Mouse (Mus musculus): Measurements from ENCODE around the gene Strip2.

The Strip2 gene

GRCm38 (mm10) chr6:29916530-29917382 is at the start of gene Strip2:
Strip2 (plus strand) TSS chr6:29917012.
- peak; percentile 92 for DNase-seq (ENCODE audit: low read depth, low spot score)

GRCm38 (mm10) chr6:29868341-29868895 is 48.4 kb upstream of the Strip2 start:
- no peak for DNase-seq (ENCODE audit: low read depth, low spot score)

GRCm38 (mm10) chr6:29873654-29874053 is 43.2 kb upstream of the Strip2 start:
- DNase-seq (ENCODE audit: low read depth, low spot score) = no peak

- DNase-seq (ENCODE audit: low read depth, low spot score) = no peak
These were observed 41.2 kb upstream of the Strip2 start for GRCm38 (mm10) chr6:29875576-29875975.

GRCm38 (mm10) chr6:29876782-29877181 is 40.0 kb upstream of the Strip2 start:
- DNase-seq (ENCODE audit: low read depth, low spot score) = peak; percentile 32

GRCm38 (mm10) chr6:29879579-29879978 is 37.2 kb upstream of the Strip2 start:
- no peak for DNase-seq (ENCODE audit: low read depth, low spot score)

DNA sequence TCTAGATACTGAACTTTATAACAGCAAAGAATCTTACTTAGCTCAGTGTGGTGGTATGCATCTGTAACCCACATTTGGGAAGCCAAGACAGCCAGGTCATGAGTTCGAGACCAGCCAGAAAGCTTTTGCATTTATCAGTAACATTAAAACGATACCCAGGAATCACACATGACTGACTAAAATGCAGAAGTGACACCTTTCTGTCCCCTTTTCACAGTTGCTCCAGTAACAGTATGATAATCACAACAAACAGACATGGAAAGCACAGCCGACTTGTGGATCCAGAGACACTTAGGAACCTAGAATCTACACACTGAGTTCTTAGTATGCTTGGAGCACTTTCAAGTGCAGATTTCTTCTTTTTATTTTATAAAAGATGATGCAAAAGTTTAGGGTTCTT is 36.0 kb upstream of the Strip2 start:
- DNase-seq (ENCODE audit: low read depth, low spot score) = no peak

- no peak for DNase-seq (ENCODE audit: low read depth, low spot score)
These were observed 34.9 kb upstream of the Strip2 start for GRCm38 (mm10) chr6:29881936-29882335.

- no peak for DNase-seq (ENCODE audit: low read depth, low spot score)
These were observed 33.9 kb upstream of the Strip2 start for GRCm38 (mm10) chr6:29882870-29883269.

DNA sequence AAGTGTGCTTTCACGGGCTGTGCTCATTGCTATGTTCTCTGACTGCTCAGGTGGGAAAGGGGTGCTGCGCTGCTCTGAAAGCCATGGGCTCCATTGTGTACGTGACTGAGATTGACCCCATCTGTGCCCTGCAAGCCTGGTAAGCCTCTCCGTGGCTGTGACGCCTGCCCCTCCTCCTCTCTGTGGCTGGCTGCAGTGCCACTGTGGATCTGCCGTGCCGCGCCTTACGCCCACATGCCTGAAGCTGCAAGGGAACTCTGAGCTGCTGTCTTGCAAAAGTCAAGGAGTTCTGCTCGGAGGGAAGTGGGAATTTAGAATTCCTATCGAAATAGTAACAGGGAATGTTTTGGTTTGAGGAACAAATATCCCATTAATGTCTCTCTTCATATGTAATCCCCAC is 25.7 kb upstream of the Strip2 start:
- no peak for DNase-seq (ENCODE audit: low read depth, low spot score)

GRCm38 (mm10) chr6:29896976-29897375 is 19.8 kb upstream of the Strip2 start:
- DNase-seq (ENCODE audit: low read depth, low spot score) = no peak

GRCm38 (mm10) chr6:29901450-29901849 is 15.4 kb upstream of the Strip2 start:
- no peak for DNase-seq (ENCODE audit: low read depth, low spot score)

GRCm38 (mm10) chr6:29902256-29902655 is 14.6 kb upstream of the Strip2 start:
- no peak for DNase-seq (ENCODE audit: low read depth, low spot score)

- no peak for DNase-seq (ENCODE audit: low read depth, low spot score)
These were observed 13.4 kb upstream of the Strip2 start for GRCm38 (mm10) chr6:29903343-29903914.

GRCm38 (mm10) chr6:29904281-29904680 is 12.5 kb upstream of the Strip2 start:
- DNase-seq (ENCODE audit: low read depth, low spot score) = no peak

- no peak for DNase-seq (ENCODE audit: low read depth, low spot score)
These were observed 6.2 kb upstream of the Strip2 start for GRCm38 (mm10) chr6:29910631-29911030.

DNA sequence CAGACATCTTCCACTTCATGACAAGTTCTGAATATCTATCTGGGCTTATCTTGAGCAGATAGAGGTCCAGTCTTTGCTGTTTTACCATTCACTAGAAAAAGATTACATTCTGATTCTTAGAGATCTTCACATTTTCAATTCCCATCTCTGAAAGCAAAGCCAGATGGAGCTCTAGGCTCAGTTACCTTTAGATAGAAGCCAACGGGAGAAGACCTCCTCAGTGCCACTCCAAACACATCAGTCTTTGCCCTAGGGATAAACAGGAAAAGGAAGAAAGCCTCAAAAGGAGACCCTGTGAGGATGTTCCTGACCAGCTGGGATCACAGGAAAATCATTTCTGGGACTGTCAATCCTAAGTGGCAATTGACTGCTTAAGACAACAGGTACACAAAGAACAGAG is 3.1 kb upstream of the Strip2 start:
- DNase-seq (ENCODE audit: low read depth, low spot score) = no peak

DNA sequence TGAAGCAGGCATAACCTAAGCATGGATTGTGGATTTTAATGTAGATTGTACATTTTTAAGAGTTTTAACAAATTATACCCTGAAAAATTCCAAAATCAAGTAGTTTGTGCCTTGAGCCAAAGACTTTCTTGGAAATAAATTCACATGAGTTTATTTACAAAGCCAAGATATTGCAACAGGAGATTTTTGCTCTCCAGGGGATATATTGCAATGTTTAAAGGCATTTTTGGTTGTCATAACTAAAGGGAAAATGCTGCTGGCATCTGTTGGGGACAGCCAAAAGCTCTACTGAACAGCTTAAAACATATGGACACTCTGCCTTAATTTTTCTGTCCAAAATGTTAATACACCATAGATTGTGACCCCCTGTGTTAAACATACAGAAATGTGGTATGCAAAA is 2.7 kb upstream of the Strip2 start:
- DNase-seq (ENCODE audit: low read depth, low spot score) = no peak

DNA sequence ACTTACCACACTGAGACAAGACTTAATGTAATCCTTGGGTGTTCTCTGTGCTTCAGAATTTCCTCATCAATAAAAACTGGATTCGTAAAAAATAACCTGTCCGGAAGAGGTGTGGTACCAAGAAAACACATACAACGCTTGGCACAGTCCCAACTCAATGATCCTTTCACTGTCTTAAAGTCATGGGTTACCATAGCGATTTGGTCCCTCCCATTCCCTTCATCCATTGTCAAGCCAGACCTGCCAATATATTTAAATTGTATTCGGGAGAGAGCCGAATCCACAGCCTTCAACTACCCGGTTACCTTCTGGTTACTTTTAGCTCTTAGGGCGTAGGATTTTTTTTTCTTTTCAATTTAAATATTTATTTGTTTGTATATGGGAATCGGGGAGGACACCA is 976 bp upstream of the Strip2 start:
- peak; percentile 45 for DNase-seq (ENCODE audit: low read depth, low spot score)

DNA sequence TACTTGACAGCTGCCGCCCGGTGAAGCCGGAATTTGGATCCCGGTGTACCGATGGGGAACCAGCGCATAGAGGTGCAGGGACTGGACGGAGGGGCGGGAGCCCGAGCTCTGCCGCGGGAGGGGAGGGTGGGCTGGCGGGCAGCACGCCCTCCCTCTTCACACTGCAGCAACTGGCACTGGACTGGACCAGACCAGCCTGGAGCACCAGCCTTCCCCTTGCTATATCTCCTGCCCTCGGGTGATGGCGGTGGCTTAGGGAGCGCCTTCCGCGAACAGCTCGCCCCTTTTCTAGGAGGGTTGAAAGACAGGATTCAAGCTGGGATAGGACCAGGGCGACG is 540 bp downstream of the Strip2 start:
- DNase-seq (ENCODE audit: low read depth, low spot score) = peak; percentile 50

- no peak for DNase-seq (ENCODE audit: low read depth, low spot score)
These were observed 1.1 kb downstream of the Strip2 start for GRCm38 (mm10) chr6:29917947-29918346.

DNA sequence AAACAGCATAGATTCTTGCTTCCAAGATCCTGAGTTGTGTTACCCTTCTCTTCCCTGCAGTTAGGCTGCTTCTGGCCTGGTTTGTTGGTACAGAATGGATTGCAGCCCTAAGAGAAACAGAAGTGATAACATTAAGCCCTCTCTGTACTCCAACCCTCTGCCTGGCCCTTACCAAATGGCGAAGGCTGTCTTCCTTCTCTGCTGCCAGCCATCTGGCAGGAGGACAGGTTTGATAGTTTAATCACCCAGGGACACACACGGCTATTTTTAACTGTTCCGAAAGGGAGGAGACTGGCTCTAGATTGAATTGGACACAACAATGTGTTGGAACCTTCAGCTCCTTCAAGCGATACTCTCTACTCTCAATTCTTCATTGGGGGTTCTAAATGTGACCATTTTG is 6.7 kb downstream of the Strip2 start:
- DNase-seq (ENCODE audit: low read depth, low spot score) = no peak

GRCm38 (mm10) chr6:29925594-29926219 is 8.9 kb downstream of the Strip2 start:
- no peak for DNase-seq (ENCODE audit: low read depth, low spot score)
